Mouse (Mus musculus): ENCODE measurements around the gene Laptm4a. TPM values are rescaled to one million over a fixed set of nuclear protein-coding genes. Genes with fewer than 3 reads are reported as not detected.

Laptm4a gene
- total RNA-seq, 1 experiment = 238 TPM

GRCm38 (mm10) chr12:8941699-8942392 lies 20.4 kb downstream of the Laptm4a start:
- no peak for TF ChIP-seq ZNF384 (IDR thresholded peaks at IDR 0.05; ENCODE audit: low read depth, low read length)
- TF ChIP-seq CHD2 (IDR thresholded peaks at IDR 0.05; ENCODE audit: low read depth, low read length) = no peak
- no peak for TF ChIP-seq MAFK (IDR thresholded peaks at IDR 0.05; ENCODE audit: insufficient read depth, low read depth, low read length)
- no peak for TF ChIP-seq HCFC1 (IDR thresholded peaks at IDR 0.05; ENCODE audit: borderline replicate concordance, insufficient read depth, low read length)
- TF ChIP-seq ZC3H11A (IDR thresholded peaks at IDR 0.05; ENCODE audit: borderline replicate concordance, low read depth, low read length) = no peak
- H3K9ac ChIP-seq (ENCODE audit: insufficient read depth, low read depth, low read length, poor library complexity, severe bottlenecking) = no peak overlapping the region
- H3K9me3 ChIP-seq (ENCODE audit: control insufficient read depth, insufficient read depth, low read depth, low read length) = no peaks in the 10 kb centered on the region
- H3K4me3 ChIP-seq (ENCODE audit: insufficient read depth in 1 of 2, low read depth in 1 of 2, low read length in 2 of 2, poor library complexity in 1 of 2, severe bottlenecking in 1 of 2) = no peak overlapping the region
- peaks cover 2 to 14% of the 10 kb centered on the region in 2 experiments; a peak in 2 of 4 replicates for H3K4me1 ChIP-seq (ENCODE audit: control insufficient read depth in 2 of 2, insufficient read depth in 2 of 2, low read length in 2 of 2, poor library complexity in 1 of 2)
- no peak for DNase-seq (ENCODE audit: low read depth, low spot score)
- H3K36me3 ChIP-seq (ENCODE audit: control insufficient read depth, insufficient read depth, low read length, poor library complexity, severe bottlenecking) = peaks cover 10% of the 10 kb centered on the region
- in situ Hi-C loops (cut with MboI; ENCODE audit: low sequenced_read_pairs in 2 of 2, unreplicated experiment in 2 of 2) = no loop called here
- H3K27ac ChIP-seq (ENCODE audit: insufficient read depth, low read depth, low read length, poor library complexity, severe bottlenecking) = peak overlapping the region; percentile 4; the same call in 1 of the 2 replicates

- H3K9ac ChIP-seq (ENCODE audit: insufficient read depth, low read depth, low read length, poor library complexity, severe bottlenecking) = no peak overlapping the region
- no peak overlapping the region for H3K27ac ChIP-seq (ENCODE audit: insufficient read depth, low read depth, low read length, poor library complexity, severe bottlenecking)
- in situ Hi-C loops (cut with MboI; ENCODE audit: low sequenced_read_pairs in 2 of 2, unreplicated experiment in 2 of 2) = no loop called here
- 0 out of 4 replicates have a peak, but pooled peaks cover 2 to 4% of the 10 kb centered on the region in 2 experiments for H3K4me1 ChIP-seq (ENCODE audit: control insufficient read depth in 2 of 2, insufficient read depth in 2 of 2, low read length in 2 of 2, poor library complexity in 1 of 2)
- no peaks in the 10 kb centered on the region for H3K36me3 ChIP-seq (ENCODE audit: control insufficient read depth, insufficient read depth, low read length, poor library complexity, severe bottlenecking)
- H3K9me3 ChIP-seq (ENCODE audit: control insufficient read depth, insufficient read depth, low read depth, low read length) = no peaks in the 10 kb centered on the region
- DNase-seq (ENCODE audit: low read depth, low spot score) = no peak
- no peak for TF ChIP-seq HCFC1 (IDR thresholded peaks at IDR 0.05; ENCODE audit: borderline replicate concordance, insufficient read depth, low read length)
- no peak for TF ChIP-seq CHD2 (IDR thresholded peaks at IDR 0.05; ENCODE audit: low read depth, low read length)
- TF ChIP-seq MAFK (IDR thresholded peaks at IDR 0.05; ENCODE audit: insufficient read depth, low read depth, low read length) = no peak
- peak overlapping the region in 1 of 2 experiments; percentile 93; a peak in 3 of 4 replicates for H3K4me3 ChIP-seq (ENCODE audit: insufficient read depth in 1 of 2, low read depth in 1 of 2, low read length in 2 of 2, poor library complexity in 1 of 2, severe bottlenecking in 1 of 2)
Measured at GRCm38 (mm10) chr12:8947163-8947562, 25.7 kb downstream of the Laptm4a start.

- H3K4me1 ChIP-seq (ENCODE audit: control insufficient read depth in 2 of 2, insufficient read depth in 2 of 2, low read length in 2 of 2, poor library complexity in 1 of 2) = 0 out of 4 replicates have a peak, but pooled peaks cover 0 to 3% of the 10 kb centered on the region in 2 experiments
- H3K9me3 ChIP-seq (ENCODE audit: control insufficient read depth, insufficient read depth, low read depth, low read length) = no peaks in the 10 kb centered on the region
- H3K36me3 ChIP-seq (ENCODE audit: control insufficient read depth, insufficient read depth, low read length, poor library complexity, severe bottlenecking) = no peaks in the 10 kb centered on the region
- peak within 1 kb of the TSS; percentile 72 to 93 for H3K4me3 ChIP-seq (ENCODE audit: insufficient read depth in 1 of 2, low read depth in 1 of 2, low read length in 2 of 2, poor library complexity in 1 of 2, severe bottlenecking in 1 of 2)
- TF ChIP-seq ZNF384 (IDR thresholded peaks at IDR 0.05; ENCODE audit: low read depth, low read length) (no peak), ZC3H11A (IDR thresholded peaks at IDR 0.05; ENCODE audit: borderline replicate concordance, low read depth, low read length) (no peak), MAFK (IDR thresholded peaks at IDR 0.05; ENCODE audit: insufficient read depth, low read depth, low read length) (no peak), HCFC1 (IDR thresholded peaks at IDR 0.05; ENCODE audit: borderline replicate concordance, insufficient read depth, low read length) (no peak), CHD2 (IDR thresholded peaks at IDR 0.05; ENCODE audit: low read depth, low read length) (no peak)
- H3K9ac ChIP-seq (ENCODE audit: insufficient read depth, low read depth, low read length, poor library complexity, severe bottlenecking) = peak within 1 kb of the TSS; percentile 70
- in situ Hi-C loops (cut with MboI; ENCODE audit: low sequenced_read_pairs in 2 of 2, unreplicated experiment in 2 of 2) = no loop called here
- peak; percentile 49 for DNase-seq (ENCODE audit: low read depth, low spot score)
- H3K27ac ChIP-seq (ENCODE audit: insufficient read depth, low read depth, low read length, poor library complexity, severe bottlenecking) = no peak within 1 kb of the TSS
Measured at GRCm38 (mm10) chr12:8947714-8948464, 26.4 kb downstream of the Laptm4a start, which contains the start of gene Matn3. TSS of gene Matn3 (plus strand) at chr12:8947929.

- Histone ChIP-seq H3K9me3 (ENCODE audit: control insufficient read depth, insufficient read depth, low read depth, low read length) (no peaks in the 10 kb centered on the region), H3K36me3 (ENCODE audit: control insufficient read depth, insufficient read depth, low read length, poor library complexity, severe bottlenecking) (no peaks in the 10 kb centered on the region), H3K4me3 (ENCODE audit: insufficient read depth in 1 of 2, low read depth in 1 of 2, low read length in 2 of 2, poor library complexity in 1 of 2, severe bottlenecking in 1 of 2) (no peak overlapping the region), H3K4me1 (ENCODE audit: control insufficient read depth in 2 of 2, insufficient read depth in 2 of 2, low read length in 2 of 2, poor library complexity in 1 of 2) (0 out of 4 replicates have a peak, but pooled peaks cover 0 to 2% of the 10 kb centered on the region in 2 experiments), H3K9ac (ENCODE audit: insufficient read depth, low read depth, low read length, poor library complexity, severe bottlenecking) (no peak overlapping the region), H3K27ac (ENCODE audit: insufficient read depth, low read depth, low read length, poor library complexity, severe bottlenecking) (no peak overlapping the region)
- in situ Hi-C loops (cut with MboI; ENCODE audit: low sequenced_read_pairs in 2 of 2, unreplicated experiment in 2 of 2) = no loop called here
- no peak for DNase-seq (ENCODE audit: low read depth, low spot score)
- TF ChIP-seq MAFK (IDR thresholded peaks at IDR 0.05; ENCODE audit: insufficient read depth, low read depth, low read length) (no peak), CHD2 (IDR thresholded peaks at IDR 0.05; ENCODE audit: low read depth, low read length) (no peak), ZC3H11A (IDR thresholded peaks at IDR 0.05; ENCODE audit: borderline replicate concordance, low read depth, low read length) (no peak), HCFC1 (IDR thresholded peaks at IDR 0.05; ENCODE audit: borderline replicate concordance, insufficient read depth, low read length) (no peak), ZNF384 (IDR thresholded peaks at IDR 0.05; ENCODE audit: low read depth, low read length) (no peak)
Measured at GRCm38 (mm10) chr12:8953136-8953535, 31.7 kb downstream of the Laptm4a start.
